Mouse (Mus musculus): Measurements from ENCODE around the gene Mak. TPM values are rescaled to one million over a fixed set of nuclear protein-coding genes. Genes with fewer than 3 reads are reported as not detected.

The Mak gene
- polyA plus RNA-seq, 1 experiment, result 1.5 TPM

DNA sequence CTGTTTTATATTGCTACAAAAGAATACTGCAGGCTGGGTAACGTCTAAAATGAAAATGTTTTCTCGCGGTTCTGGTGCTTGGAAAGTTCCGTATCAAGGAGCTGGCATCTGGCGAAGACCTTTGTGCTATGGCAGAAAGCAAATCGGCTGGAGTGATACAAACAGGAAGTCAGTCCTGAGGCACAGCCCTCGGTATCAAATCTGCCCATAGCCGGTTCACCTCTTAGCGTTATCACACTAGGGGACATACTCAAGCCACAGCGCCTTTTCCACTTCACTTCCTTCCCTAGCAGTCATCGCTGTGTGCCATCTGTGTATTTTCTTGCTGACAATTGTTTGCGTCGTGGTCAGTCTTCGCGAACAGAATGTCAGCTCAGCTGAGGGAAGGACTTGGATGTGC lies 18.8 kb upstream of the Mak start:
- no peak overlapping the region for H3K27ac ChIP-seq (ENCODE audit: insufficient read depth, low read depth, low read length)
- peaks cover 6% of the 10 kb centered on the region for H3K4me1 ChIP-seq (ENCODE audit: control insufficient read depth, insufficient read depth, low read length)
- no peak for TF ChIP-seq CTCF (IDR thresholded peaks at IDR 0.05; ENCODE audit: low read depth, low read length)
- no peak for TF ChIP-seq POLR2A (IDR thresholded peaks at IDR 0.05; ENCODE audit: borderline replicate concordance, low read depth, low read length)
- H3K4me3 ChIP-seq (ENCODE audit: insufficient read depth, low read length), result no peak overlapping the region

DNA sequence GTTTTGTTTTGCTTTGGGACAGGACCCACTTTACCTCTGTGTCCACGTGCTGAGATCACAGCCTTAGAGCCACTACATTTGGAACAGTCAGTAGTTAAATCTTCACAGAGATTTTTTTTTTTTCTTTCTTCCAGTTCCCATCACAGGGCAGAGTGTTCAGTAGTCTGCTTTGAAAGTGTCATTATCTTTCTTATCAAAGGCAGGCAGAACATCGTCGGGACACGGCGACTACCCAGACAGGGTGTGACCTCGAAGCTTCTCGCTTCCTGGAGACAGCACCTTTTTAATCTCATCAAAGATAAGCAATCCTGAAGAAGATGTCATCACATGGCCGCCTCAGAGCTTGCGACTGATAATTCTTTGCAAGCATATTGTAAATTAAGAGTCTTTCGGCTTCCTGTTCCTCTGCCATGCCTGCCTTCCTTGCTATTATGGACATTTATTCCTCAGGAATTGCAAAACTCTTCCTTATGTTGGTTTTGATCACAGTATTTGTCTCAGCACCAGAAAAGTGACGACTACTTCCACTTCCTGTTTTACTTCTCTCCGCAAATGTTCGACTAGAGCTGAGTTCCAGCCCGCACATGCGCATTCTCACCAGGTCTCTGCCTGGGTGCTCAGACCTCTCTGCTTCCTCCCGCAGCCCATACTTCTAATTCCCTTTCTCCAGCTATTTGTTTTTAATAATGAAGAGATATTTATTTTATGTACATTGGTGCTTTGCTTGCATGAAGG lies 18.0 kb upstream of the Mak start:
- TF ChIP-seq CTCF (IDR thresholded peaks at IDR 0.05; ENCODE audit: low read depth, low read length) (no peak), POLR2A (IDR thresholded peaks at IDR 0.05; ENCODE audit: borderline replicate concordance, low read depth, low read length) (no peak)
- H3K27ac ChIP-seq (ENCODE audit: insufficient read depth, low read depth, low read length), result peak overlapping the region; percentile 74
- H3K4me3 ChIP-seq (ENCODE audit: insufficient read depth, low read length), result peak overlapping the region; percentile 43
- H3K4me1 ChIP-seq (ENCODE audit: control insufficient read depth, insufficient read depth, low read length), result peaks cover 6% of the 10 kb centered on the region

- TF ChIP-seq POLR2A (IDR thresholded peaks at IDR 0.05; ENCODE audit: borderline replicate concordance, low read depth, low read length) (no peak), CTCF (IDR thresholded peaks at IDR 0.05; ENCODE audit: low read depth, low read length) (no peak)
- Histone ChIP-seq H3K27ac (ENCODE audit: insufficient read depth, low read depth, low read length) (no peak overlapping the region), H3K4me3 (ENCODE audit: insufficient read depth, low read length) (no peak overlapping the region), H3K4me1 (ENCODE audit: control insufficient read depth, insufficient read depth, low read length) (peaks cover 6% of the 10 kb centered on the region)
Measured at GRCm38 (mm10) chr13:41094160-41094559, 14.7 kb upstream of the Mak start.

DNA sequence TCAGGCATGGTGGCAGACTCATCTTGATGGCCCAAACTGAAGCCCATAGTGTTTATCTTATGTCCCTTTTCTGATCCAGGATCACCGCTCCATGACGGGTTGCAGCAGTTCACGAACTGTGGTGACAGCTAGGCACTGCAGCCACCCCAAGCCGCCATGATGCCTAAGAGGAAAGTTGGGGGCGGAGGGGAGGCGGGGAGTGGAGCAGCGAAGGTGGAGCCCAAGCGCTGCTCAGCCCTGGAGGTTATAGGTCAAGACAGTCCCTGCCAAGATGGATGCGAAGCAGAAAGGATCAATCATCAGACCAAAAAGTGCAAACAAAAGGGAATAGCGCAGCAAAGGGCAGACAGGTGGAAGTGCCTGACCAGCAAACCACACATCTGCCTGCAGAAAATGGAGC lies 11.8 kb upstream of the Mak start:
- Histone ChIP-seq H3K4me3 (ENCODE audit: insufficient read depth, low read length) (no peak overlapping the region), H3K4me1 (ENCODE audit: control insufficient read depth, insufficient read depth, low read length) (no peaks in the 10 kb centered on the region), H3K27ac (ENCODE audit: insufficient read depth, low read depth, low read length) (no peak overlapping the region)
- TF ChIP-seq CTCF (IDR thresholded peaks at IDR 0.05; ENCODE audit: low read depth, low read length), result no peak
- no peak for TF ChIP-seq POLR2A (IDR thresholded peaks at IDR 0.05; ENCODE audit: borderline replicate concordance, low read depth, low read length)

GRCm38 (mm10) chr13:41088746-41089145 lies 9.2 kb upstream of the Mak start:
- no peak overlapping the region for H3K4me3 ChIP-seq (ENCODE audit: insufficient read depth, low read length)

DNA sequence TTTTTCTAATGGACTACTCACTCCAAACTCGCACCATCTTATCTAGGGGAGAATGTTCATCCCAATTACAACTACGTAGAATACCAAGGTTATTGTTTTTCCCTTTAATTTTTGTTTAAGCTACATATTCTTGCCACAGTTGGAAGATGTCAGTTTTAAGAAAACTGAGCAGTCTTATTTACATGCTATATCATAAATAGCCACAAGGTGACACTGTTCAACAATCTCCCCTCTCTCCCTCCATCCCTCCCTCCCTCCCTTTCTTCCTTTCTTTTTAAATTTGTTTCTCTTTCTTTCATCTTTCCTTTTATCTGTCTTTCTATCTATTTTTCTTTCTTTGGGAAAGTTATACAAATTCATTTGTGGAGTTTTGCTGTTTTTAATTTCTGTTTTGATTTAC lies 5.6 kb upstream of the Mak start:
- H3K27ac ChIP-seq (ENCODE audit: insufficient read depth, low read depth, low read length), result no peak overlapping the region
- no peak overlapping the region for H3K4me3 ChIP-seq (ENCODE audit: insufficient read depth, low read length)
- peaks cover 15% of the 10 kb centered on the region for H3K4me1 ChIP-seq (ENCODE audit: control insufficient read depth, insufficient read depth, low read length)
- TF ChIP-seq CTCF (IDR thresholded peaks at IDR 0.05; ENCODE audit: low read depth, low read length) (no peak), POLR2A (IDR thresholded peaks at IDR 0.05; ENCODE audit: borderline replicate concordance, low read depth, low read length) (no peak)

More at GRCm38 (mm10) chr13:41088746-41089145, 9.2 kb upstream of the Mak start:
- no peak overlapping the region for H3K27ac ChIP-seq (ENCODE audit: insufficient read depth, low read depth, low read length)
- peaks cover 7% of the 10 kb centered on the region for H3K4me1 ChIP-seq (ENCODE audit: control insufficient read depth, insufficient read depth, low read length)
- TF ChIP-seq POLR2A (IDR thresholded peaks at IDR 0.05; ENCODE audit: borderline replicate concordance, low read depth, low read length), result no peak
- TF ChIP-seq CTCF (IDR thresholded peaks at IDR 0.05; ENCODE audit: low read depth, low read length), result no peak

DNA sequence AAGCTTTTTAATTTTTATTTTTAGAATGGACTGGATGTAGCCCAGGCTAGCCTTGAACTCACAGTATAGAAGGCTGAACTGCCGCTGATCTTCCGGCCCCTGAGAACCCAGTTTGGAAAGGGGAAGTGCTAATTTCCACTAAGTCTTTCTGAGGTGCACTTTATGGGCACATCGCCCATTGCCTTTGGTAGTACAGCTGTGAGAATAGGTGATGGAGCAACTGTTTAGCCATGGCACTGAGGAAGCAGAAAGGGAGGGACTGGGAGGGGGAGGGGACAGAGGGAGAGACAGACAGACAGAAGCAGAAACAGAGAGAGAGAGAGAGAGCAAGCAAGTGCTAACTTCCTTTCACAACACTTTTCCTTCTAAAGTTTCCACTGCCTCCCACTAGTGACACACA lies 5.0 kb upstream of the Mak start:
- no peak for TF ChIP-seq CTCF (IDR thresholded peaks at IDR 0.05; ENCODE audit: low read depth, low read length)
- no peak for TF ChIP-seq POLR2A (IDR thresholded peaks at IDR 0.05; ENCODE audit: borderline replicate concordance, low read depth, low read length)
- Histone ChIP-seq H3K4me3 (ENCODE audit: insufficient read depth, low read length) (no peak overlapping the region), H3K4me1 (ENCODE audit: control insufficient read depth, insufficient read depth, low read length) (peaks cover 17% of the 10 kb centered on the region), H3K27ac (ENCODE audit: insufficient read depth, low read depth, low read length) (no peak overlapping the region)

- Histone ChIP-seq H3K4me1 (ENCODE audit: control insufficient read depth, insufficient read depth, low read length) (peaks cover 21% of the 10 kb centered on the region), H3K27ac (ENCODE audit: insufficient read depth, low read depth, low read length) (no peak overlapping the region), H3K4me3 (ENCODE audit: insufficient read depth, low read length) (no peak overlapping the region)
- no peak for TF ChIP-seq POLR2A (IDR thresholded peaks at IDR 0.05; ENCODE audit: borderline replicate concordance, low read depth, low read length)
- TF ChIP-seq CTCF (IDR thresholded peaks at IDR 0.05; ENCODE audit: low read depth, low read length), result no peak
Measured at GRCm38 (mm10) chr13:41080700-41081099, 1.2 kb upstream of the Mak start.

DNA sequence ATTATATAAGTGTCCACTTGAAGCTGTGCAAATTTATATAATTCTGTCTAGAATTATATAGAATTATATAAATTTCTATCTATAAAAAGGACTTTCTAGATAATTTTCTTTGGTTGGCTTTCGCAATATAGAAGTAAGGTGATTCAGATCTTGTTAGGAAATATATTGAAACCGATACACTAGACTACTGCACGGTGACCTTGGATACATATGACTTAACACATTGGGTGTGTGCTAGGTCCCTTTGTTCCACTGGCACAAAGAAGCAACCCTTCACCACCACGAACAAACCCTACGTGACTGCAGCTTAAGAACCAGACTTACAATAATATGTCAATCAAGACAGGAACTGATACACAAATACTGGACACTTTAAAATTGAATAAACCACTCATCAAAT lies 353 bp upstream of the Mak start:
- Histone ChIP-seq H3K4me3 (ENCODE audit: insufficient read depth, low read length) (no peak overlapping the region), H3K4me1 (ENCODE audit: control insufficient read depth, insufficient read depth, low read length) (peaks cover 22% of the 10 kb centered on the region), H3K27ac (ENCODE audit: insufficient read depth, low read depth, low read length) (no peak overlapping the region)
- TF ChIP-seq POLR2A (IDR thresholded peaks at IDR 0.05; ENCODE audit: borderline replicate concordance, low read depth, low read length), result no peak

GRCm38 (mm10) chr13:41078690-41079420 lies 651 bp downstream of the Mak start:
- peak overlapping the region; percentile 51; the same call in 1 of the 2 replicates for H3K4me3 ChIP-seq (ENCODE audit: insufficient read depth, low read length)
- H3K27ac ChIP-seq (ENCODE audit: insufficient read depth, low read depth, low read length), result no peak overlapping the region
- TF ChIP-seq CTCF (IDR thresholded peaks at IDR 0.05; ENCODE audit: low read depth, low read length), result no peak
- no peak for TF ChIP-seq POLR2A (IDR thresholded peaks at IDR 0.05; ENCODE audit: borderline replicate concordance, low read depth, low read length)
- peaks cover 22% of the 10 kb centered on the region for H3K4me1 ChIP-seq (ENCODE audit: control insufficient read depth, insufficient read depth, low read length)

Measured in bone marrow macrophage, adult 2 months (primary cell).